Mouse (Mus musculus) lung, adult 2 months (tissue): ENCODE data around the gene Aspm.

Experiments used
- CTCF ChIP-seq: fragments of 200-500 bp; IDR thresholded peaks from 2 replicates; pipeline ENCODE4 v1.5.1; 2011; ENCODE audit warnings: mild to moderate bottlenecking, low read length, control low read depth; ENCODE audit not compliant: insufficient read depth
- POLR2A ChIP-seq: fragments of 200-500 bp; IDR thresholded peaks from 2 replicates; pipeline ENCODE4 v1.6.1; 2011; ENCODE audit warnings: low read depth, mild to moderate bottlenecking, control low read depth, low read length, borderline replicate concordance; ENCODE audit errors: extremely low read depth

DNA sequence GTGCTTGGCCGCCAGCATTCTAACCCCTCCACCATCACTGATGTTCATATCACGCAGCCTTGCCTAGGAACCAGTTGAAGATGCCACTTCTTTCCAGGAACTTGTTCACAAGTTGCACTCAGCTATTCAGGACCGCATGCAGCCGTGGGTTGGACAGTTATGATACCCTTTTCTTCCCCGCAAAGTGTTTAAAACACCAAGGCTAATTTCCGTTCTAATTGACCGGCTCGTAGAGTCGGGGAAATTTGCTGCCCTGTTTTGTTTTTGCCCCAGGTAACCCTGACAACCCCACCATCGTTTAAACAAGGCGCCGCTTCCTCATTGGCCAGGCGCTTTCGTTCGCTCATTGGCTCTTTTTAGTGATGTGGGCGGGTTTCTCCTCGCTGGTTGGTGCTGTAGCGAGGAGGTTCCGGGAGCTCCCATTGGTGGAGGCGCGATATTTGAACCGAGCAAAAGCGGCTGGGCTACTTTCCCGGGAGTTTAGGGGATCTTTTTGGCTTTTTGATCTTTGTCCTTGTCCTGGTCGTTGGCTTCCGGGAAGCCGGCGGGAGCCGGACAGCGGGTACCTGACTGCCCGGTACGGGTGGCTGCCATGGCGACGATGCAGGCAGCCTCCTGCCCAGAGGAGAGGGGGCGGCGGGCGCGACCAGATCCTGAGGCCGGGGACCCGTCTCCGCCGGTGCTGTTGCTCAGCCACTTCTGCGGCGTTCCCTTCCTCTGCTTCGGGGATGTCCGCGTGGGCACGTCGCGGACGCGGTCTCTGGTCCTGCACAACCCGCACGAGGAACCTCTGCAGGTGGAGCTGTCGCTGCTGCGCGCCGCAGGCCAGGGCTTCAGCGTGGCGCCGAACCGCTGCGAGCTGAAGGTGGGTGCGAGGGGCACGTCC lies at the start of gene Aspm:
- TF ChIP-seq CTCF: no peak
- TF ChIP-seq POLR2A: no peak
